Mouse (Mus musculus): Measurements from ENCODE around the gene Plppr2.

- TF ChIP-seq ZC3H11A (IDR thresholded peaks at IDR 0.05; ENCODE audit: low read depth, low read length) (no peak), CTCF (IDR thresholded peaks at IDR 0.05 in 2 of 3, conservative IDR thresholded peaks at IDR 0.05 in 1 of 3; ENCODE audit: control insufficient read depth in 1 of 3, insufficient read depth in 1 of 3, low read depth in 2 of 3, low read length in 3 of 3, poor library complexity in 1 of 3, severe bottlenecking in 1 of 3) (0 out of 6 replicates have a peak, but pooled peaks of 1 of the 3 experiments have one; percentile 1), ETS1 (IDR thresholded peaks at IDR 0.05; ENCODE audit: low read depth, low read length) (no peak), ELF1 (IDR thresholded peaks at IDR 0.05; ENCODE audit: low read depth, low read length) (no peak), E2F4 (IDR thresholded peaks at IDR 0.05; ENCODE audit: borderline replicate concordance, low read depth, low read length) (no peak), POLR2A (IDR thresholded peaks at IDR 0.05; ENCODE audit: control insufficient read depth in 1 of 2, insufficient read depth in 1 of 2, low read depth in 1 of 2, low read length in 2 of 2, poor library complexity in 1 of 2) (peak; percentile 49 to 53; a peak in 2 of 4 replicates), MYB (IDR thresholded peaks at IDR 0.05; ENCODE audit: low read depth, low read length) (no peak)
These were observed 10.8 kb downstream of the Plppr2 start for GRCm38 (mm10) chr9:21947540-21948130.
